Mouse (Mus musculus) neural tube, embryonic 12.5 days (tissue): ENCODE results near the gene Prkx. TPM values are rescaled to one million over a fixed set of nuclear protein-coding genes. Genes with fewer than 3 reads are reported as not detected.

Experiments
- ATAC-seq: fragments of 200-750 bp; cut with Nextera tagmentation; 2 replicates; pipeline ENCODE4 v1.8.0; 2017; ENCODE audit warnings: low read depth, mild to moderate bottlenecking, moderate TSS enrichment, moderate library complexity; ENCODE audit not compliant: low FRiP score
- H3K27ac ChIP-seq: fragments of 300-500 bp; sonication (generic); 2 replicates; pipeline ENCODE4 v1.5.1; 2016
- H3K27me3 ChIP-seq: fragments of 300-500 bp; sonication (generic); replicated peaks from 2 replicates; pipeline ENCODE4 v1.6.1; 2016; ENCODE audit warnings: mild to moderate bottlenecking
- H3K36me3 ChIP-seq: fragments of 300-500 bp; sonication (generic); 2 replicates; pipeline ENCODE4 v1.6.1; 2016; ENCODE audit warnings: mild to moderate bottlenecking
- H3K4me1 ChIP-seq: fragments of 300-500 bp; sonication (generic); 2 replicates; pipeline ENCODE4 v1.6.1; 2016
- H3K4me2 ChIP-seq: fragments of 300-500 bp; sonication (generic); replicated peaks from 2 replicates; pipeline ENCODE4 v1.6.1; 2016; ENCODE audit warnings: mild to moderate bottlenecking
- H3K4me3 ChIP-seq: fragments of 300-500 bp; sonication (generic); 2 replicates; pipeline ENCODE4 v1.5.1; 2016
- H3K9ac ChIP-seq: fragments of 300-500 bp; sonication (generic); 2 replicates; pipeline ENCODE4 v1.6.1; 2016; ENCODE audit warnings: mild to moderate bottlenecking
- H3K9me3 ChIP-seq: fragments of 300-500 bp; sonication (generic); 2 replicates; pipeline ENCODE4 v1.6.1; 2016; ENCODE audit warnings: mild to moderate bottlenecking
- WGBS: fragments of 180-500 bp; shearing (Covaris S2); methylation state at CpG from one replicate; pipeline ENCODE4 v1.1.7; 2016; 5-methylcytosine and 5-hydroxymethylcytosine counted together
- polyA plus RNA-seq: library from polyadenylated mRNA; unstranded; fragments of >200 nt; fragmentation: Nextera tagmentation; extraction: Ambion mirVana; gene quantifications from 2 replicates; pipeline ENCODE4 v1.2.1, GENCODE M21; 2016

The Prkx gene
- polyA plus RNA-seq, 1 experiment from 2014 or later, result 31.0 TPM

DNA sequence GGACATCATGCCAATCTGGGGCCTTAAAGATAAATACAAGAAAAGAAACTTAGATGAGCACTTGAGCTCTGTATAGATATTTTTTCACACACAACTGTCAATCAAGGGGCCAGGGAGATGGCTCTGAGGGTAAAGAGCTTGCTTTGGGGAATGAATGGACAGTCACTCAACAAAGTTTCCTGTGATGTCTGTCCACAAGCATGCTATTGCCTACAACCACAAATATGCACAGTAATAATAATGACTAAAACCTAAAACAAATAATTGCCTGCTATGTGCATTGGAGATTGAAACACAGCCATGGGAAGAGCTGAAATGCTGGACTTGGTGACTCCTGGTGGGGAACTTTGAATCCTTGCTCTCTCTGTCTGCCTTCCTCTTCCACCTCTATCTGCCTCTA is 9.7 kb downstream of the Prkx start:
- Histone ChIP-seq H3K27ac (no peak overlapping the region), H3K4me3 (no peak overlapping the region), H3K4me1 (no peaks in the 10 kb centered on the region), H3K9me3 (no peaks in the 10 kb centered on the region), H3K36me3 (peaks cover 8% of the 10 kb centered on the region; the same call in 1 of the 2 replicates), H3K27me3 (no peaks in the 10 kb centered on the region), H3K9ac (no peak overlapping the region), H3K4me2 (no peak overlapping the region)
- ATAC-seq, result no peak

DNA sequence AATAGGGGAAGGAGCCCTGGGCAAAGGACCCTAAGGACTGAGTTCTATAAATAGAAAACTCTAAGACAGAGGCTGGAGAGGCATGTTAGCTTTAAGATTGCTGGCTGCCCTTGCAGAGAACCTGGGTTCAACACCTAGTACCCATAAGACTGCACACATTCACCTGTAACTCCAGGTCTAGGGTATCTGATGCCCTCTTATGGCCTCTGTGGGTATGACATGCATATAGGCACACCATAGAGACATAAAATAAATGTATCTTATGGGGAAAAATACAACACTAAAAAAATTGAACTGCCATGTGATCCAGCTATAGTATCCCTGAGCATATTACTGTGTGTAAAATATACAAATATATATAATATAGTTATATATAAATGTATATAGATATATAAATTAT is 18.3 kb downstream of the Prkx start:
- no peak for ATAC-seq
- no peak overlapping the region for H3K4me3 ChIP-seq
- H3K27me3 ChIP-seq, result no peaks in the 10 kb centered on the region
- H3K36me3 ChIP-seq, result peaks cover 7% of the 10 kb centered on the region; the same call in 1 of the 2 replicates
- H3K27ac ChIP-seq, result no peak overlapping the region
- no peak overlapping the region for H3K4me2 ChIP-seq
- no peaks in the 10 kb centered on the region for H3K9me3 ChIP-seq
- no peak overlapping the region for H3K9ac ChIP-seq
- no peaks in the 10 kb centered on the region for H3K4me1 ChIP-seq

DNA sequence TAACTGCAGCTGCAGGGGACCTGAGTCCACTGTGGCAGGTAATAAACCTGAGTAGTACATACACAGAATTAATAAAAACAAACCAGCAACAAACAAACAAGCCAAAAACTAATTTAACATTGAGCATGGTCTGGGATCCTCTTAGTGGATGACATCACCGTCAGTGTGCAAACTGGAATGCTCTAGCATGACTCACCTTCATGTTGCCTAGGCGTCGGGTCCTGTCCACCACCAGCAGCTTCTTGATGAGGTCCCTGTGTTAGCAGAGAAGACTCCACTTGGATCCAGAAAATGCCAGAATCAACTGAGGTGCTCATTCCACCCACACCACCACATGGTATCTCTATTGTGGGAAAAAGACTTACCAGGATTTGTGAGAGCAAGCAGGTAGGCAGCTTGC is 30.9 kb downstream of the Prkx start:
- Histone ChIP-seq H3K4me1 (no peaks in the 10 kb centered on the region), H3K9ac (no peak overlapping the region), H3K4me3 (no peak overlapping the region), H3K27ac (no peak overlapping the region), H3K36me3 (peaks cover 18% of the 10 kb centered on the region; the same call in 1 of the 2 replicates), H3K27me3 (no peaks in the 10 kb centered on the region), H3K9me3 (no peaks in the 10 kb centered on the region), H3K4me2 (no peak overlapping the region)
- WGBS, result 94% methylated on average over 3 of the region's 3 CpGs
- no peak for ATAC-seq

DNA sequence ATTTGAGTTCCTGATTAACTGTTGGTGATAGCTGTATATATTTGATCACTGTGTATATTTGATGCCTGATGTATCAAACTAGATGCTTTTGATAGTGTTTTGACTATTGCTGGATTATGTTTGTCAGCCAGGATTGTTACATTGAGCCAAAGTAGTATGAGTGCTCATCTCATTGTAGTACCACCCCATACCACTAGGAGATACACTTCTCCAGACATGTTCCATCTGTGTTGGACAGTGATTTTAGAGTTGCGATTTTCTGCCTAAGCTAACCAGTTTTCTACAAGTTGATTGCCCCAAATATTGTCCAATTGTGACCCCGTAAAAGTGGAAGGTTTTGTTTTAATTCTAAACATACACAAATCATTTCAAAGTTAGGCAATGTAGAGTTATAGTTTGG is 51.8 kb downstream of the Prkx start:
- Histone ChIP-seq H3K4me1 (no peaks in the 10 kb centered on the region), H3K9me3 (no peaks in the 10 kb centered on the region), H3K27ac (no peak overlapping the region), H3K4me2 (no peak overlapping the region), H3K36me3 (no peaks in the 10 kb centered on the region), H3K9ac (no peak overlapping the region), H3K4me3 (no peak overlapping the region), H3K27me3 (no peaks in the 10 kb centered on the region)
- WGBS, result 79% methylated on average over 2 of the region's 2 CpGs
- ATAC-seq, result no peak

DNA sequence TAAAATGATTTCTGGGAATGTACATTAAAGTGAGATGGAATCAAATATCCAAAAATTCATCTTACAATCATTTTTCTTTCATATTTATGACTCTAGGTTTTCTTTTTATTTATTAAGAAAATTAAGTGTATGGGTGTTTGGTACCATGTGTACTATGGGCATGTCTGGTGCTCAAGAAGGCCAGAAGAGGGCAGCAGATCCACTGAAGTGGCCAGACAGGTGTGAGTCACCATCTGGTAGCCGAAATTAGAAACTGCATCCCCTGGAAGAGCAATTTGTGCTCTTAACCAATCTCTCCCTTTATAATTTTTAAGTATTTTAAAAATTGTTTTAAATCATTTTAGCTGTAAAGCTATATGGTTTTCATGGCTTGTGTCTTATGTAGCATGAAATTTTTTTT is 54.7 kb downstream of the Prkx start:
- Histone ChIP-seq H3K4me2 (no peak overlapping the region), H3K27ac (no peak overlapping the region), H3K4me1 (no peaks in the 10 kb centered on the region), H3K36me3 (no peaks in the 10 kb centered on the region), H3K27me3 (no peaks in the 10 kb centered on the region), H3K9me3 (no peaks in the 10 kb centered on the region), H3K4me3 (no peak overlapping the region), H3K9ac (no peak overlapping the region)
- 27% methylated on average over 1 of the region's 1 CpGs for WGBS
- ATAC-seq, result no peak

DNA sequence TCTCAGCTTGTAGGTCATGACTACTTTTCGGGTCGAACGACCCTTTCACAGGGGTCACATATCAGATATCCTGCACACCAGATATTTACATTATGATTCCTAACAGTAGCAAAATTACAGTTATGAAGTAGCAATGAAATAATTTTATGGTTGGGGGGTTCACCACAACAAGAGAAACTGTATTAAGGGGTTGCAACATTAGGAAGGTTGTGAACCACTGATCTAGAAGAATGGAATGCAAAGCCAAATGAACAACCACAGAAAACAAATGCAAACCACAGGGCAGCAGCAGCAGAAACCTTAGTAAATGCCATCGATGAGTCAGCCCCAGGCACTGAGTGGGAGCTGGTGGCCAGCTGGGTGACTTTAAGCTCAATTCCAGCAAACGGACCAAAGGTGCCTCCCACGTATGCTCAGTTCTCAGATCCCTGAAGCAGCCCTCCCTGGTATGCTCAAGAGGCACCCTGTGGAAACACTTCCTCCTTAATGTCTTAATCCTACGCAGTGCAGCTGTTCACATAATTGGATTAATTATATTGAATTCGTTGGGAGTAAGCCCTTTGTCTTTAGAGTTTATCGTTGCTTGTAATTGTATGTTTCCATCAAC is 62.0 kb downstream of the Prkx start:
- H3K27me3 ChIP-seq, result no peaks in the 10 kb centered on the region
- ATAC-seq, result no peak
- H3K4me2 ChIP-seq, result no peak overlapping the region
- no peak overlapping the region for H3K4me3 ChIP-seq
- no peaks in the 10 kb centered on the region for H3K36me3 ChIP-seq
- WGBS, result 80% methylated on average over 9 of the region's 9 CpGs
- no peak overlapping the region for H3K9ac ChIP-seq
- no peaks in the 10 kb centered on the region for H3K9me3 ChIP-seq
- H3K27ac ChIP-seq, result no peak overlapping the region
- no peaks in the 10 kb centered on the region for H3K4me1 ChIP-seq

DNA sequence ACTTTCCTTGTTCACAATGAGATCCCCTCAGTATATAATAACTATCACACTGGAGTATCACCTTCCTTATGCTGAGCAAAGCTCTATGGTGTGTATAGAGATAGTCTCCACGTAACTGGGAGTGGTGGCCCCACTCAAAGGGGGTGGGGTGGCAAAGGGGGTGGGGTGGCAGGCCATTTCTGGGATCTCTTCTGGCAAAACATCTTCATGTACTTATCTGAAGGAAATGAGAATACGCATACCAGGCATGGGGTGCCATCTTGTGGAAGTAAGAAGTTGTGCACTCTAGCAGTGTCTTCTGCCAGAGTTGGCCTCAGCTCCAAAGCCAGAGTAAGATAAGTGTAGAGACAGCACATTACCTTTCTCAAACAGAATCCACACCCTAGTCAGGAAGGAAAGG is 75.8 kb downstream of the Prkx start:
- H3K4me2 ChIP-seq, result no peak overlapping the region
- H3K27me3 ChIP-seq, result no peaks in the 10 kb centered on the region
- no peak overlapping the region for H3K27ac ChIP-seq
- H3K9ac ChIP-seq, result no peak overlapping the region
- no peaks in the 10 kb centered on the region for H3K4me1 ChIP-seq
- no peaks in the 10 kb centered on the region for H3K9me3 ChIP-seq
- 23% methylated on average over 2 of the region's 2 CpGs for WGBS
- ATAC-seq, result peak; percentile 37; the same call in 1 of the 2 replicates
- H3K4me3 ChIP-seq, result no peak overlapping the region
- H3K36me3 ChIP-seq, result no peaks in the 10 kb centered on the region

Other genes starting within 250 kb of the Prkx start
- not detected in 2 replicates for gene Pbsn, start 57.3 kb upstream of the Prkx start, polyA plus RNA-seq
- gene Gm14744, start 68.5 kb upstream of the Prkx start, polyA plus RNA-seq, result not detected in 2 replicates
- gene 5430402E10Rik, start 128.8 kb upstream of the Prkx start, polyA plus RNA-seq, result not detected in 2 replicates